Mouse (Mus musculus) cerebellum, postnatal 4 days (tissue): ENCODE measurements at regions not wholly inside any gene's neighbourhood (a gene's known extent, or its start where the extent isn't known, plus 50 kb on each side); places are given as distances from the start of the nearest gene placed in this dataset.

ENCODE experiments used
- DNase-seq, 2 experiments: peaks; one replicate each; pipeline ENCODE4 v3.0.0; 2022; ENCODE audit warnings: low spot score in 2 of 2, mixed read lengths in 1 of 2

GRCm38 (mm10) chr13:31681571-31681970, 56.0 kb downstream of the Foxf2 start:
- no peak for DNase-seq

- no peak for DNase-seq
These were observed 57.7 kb downstream of the Foxf2 start for GRCm38 (mm10) chr13:31683311-31683710.

GRCm38 (mm10) chr13:31688531-31688930, 62.9 kb downstream of the Foxf2 start:
- no peak for DNase-seq

GRCm38 (mm10) chr13:31689317-31689716, 63.7 kb downstream of the Foxf2 start:
- peak in 1 of 2 experiments; percentile 13 for DNase-seq

GRCm38 (mm10) chr13:31695725-31696124, 70.1 kb downstream of the Foxf2 start:
- DNase-seq: no peak

GRCm38 (mm10) chr13:31704199-31704598, 78.6 kb downstream of the Foxf2 start:
- no peak for DNase-seq

GRCm38 (mm10) chr13:31705406-31705805, 79.8 kb downstream of the Foxf2 start:
- DNase-seq: no peak

GRCm38 (mm10) chr13:31710681-31711080, 85.1 kb downstream of the Foxf2 start:
- no peak for DNase-seq

GRCm38 (mm10) chr13:31715683-31716082, 90.1 kb downstream of the Foxf2 start:
- no peak for DNase-seq

- no peak for DNase-seq
These were observed 89.7 kb upstream of the Foxc1 start for GRCm38 (mm10) chr13:31716771-31717170.

GRCm38 (mm10) chr13:31720731-31721130, 85.7 kb upstream of the Foxc1 start:
- no peak for DNase-seq

GRCm38 (mm10) chr13:31728862-31729261, 77.6 kb upstream of the Foxc1 start:
- no peak for DNase-seq

- no peak for DNase-seq
These were observed 60.2 kb upstream of the Foxc1 start for GRCm38 (mm10) chr13:31746276-31746675.
